Mouse (Mus musculus) hindbrain, embryonic 15.5 days (tissue): ENCODE data around the gene Igsf8. TPM values are rescaled to one million over a fixed set of nuclear protein-coding genes. Genes with fewer than 3 reads are reported as not detected.
A peak's percentile ranks its signal among the peaks of the same experiment; 100 is the strongest.

Experiments
- ATAC-seq: fragments of 200-750 bp; cut with Nextera tagmentation; 2 replicates; pipeline ENCODE4 v1.8.0; 2017; ENCODE audit warnings: low read depth, moderate number of reproducible peaks, moderate TSS enrichment; ENCODE audit not compliant: low FRiP score
- H3K27ac ChIP-seq: fragments of 300-500 bp; sonication (generic); replicated peaks from 2 replicates; pipeline ENCODE4 v1.5.1; 2015; ENCODE audit warnings: mild to moderate bottlenecking, inconsistent platforms
- H3K27me3 ChIP-seq: fragments of 300-500 bp; sonication (generic); 2 replicates; pipeline ENCODE4 v1.6.1; 2015; ENCODE audit warnings: control low read depth, inconsistent platforms
- H3K36me3 ChIP-seq: fragments of 300-500 bp; sonication (generic); 2 replicates; pipeline ENCODE4 v1.6.1; 2015; ENCODE audit warnings: control low read depth, inconsistent platforms
- H3K4me1 ChIP-seq: fragments of 300-500 bp; sonication (generic); replicated peaks from 2 replicates; pipeline ENCODE4 v1.6.1; 2015; ENCODE audit warnings: control low read depth, inconsistent platforms
- H3K4me2 ChIP-seq: fragments of 300-500 bp; sonication (generic); 2 replicates; pipeline ENCODE4 v1.6.1; 2015; ENCODE audit warnings: moderate library complexity, mild to moderate bottlenecking, inconsistent platforms
- H3K4me3 ChIP-seq: fragments of 300-500 bp; sonication (generic); 2 replicates; pipeline ENCODE4 v1.5.1; 2015; ENCODE audit warnings: mild to moderate bottlenecking, inconsistent platforms
- H3K9ac ChIP-seq: fragments of 300-500 bp; sonication (generic); 2 replicates; pipeline ENCODE4 v1.6.1; 2015; ENCODE audit warnings: inconsistent platforms
- H3K9me3 ChIP-seq: fragments of 300-500 bp; sonication (generic); 2 replicates; pipeline ENCODE4 v1.6.1; 2016; ENCODE audit warnings: control low read depth, inconsistent platforms
- WGBS: fragments of 180-500 bp; shearing (Covaris S2); methylation state at CpG from one replicate; pipeline ENCODE4 v1.1.7; 2015; 5-methylcytosine and 5-hydroxymethylcytosine counted together
- polyA plus RNA-seq: library from polyadenylated mRNA; unstranded; fragments of >200 nt; fragmentation: Nextera tagmentation; extraction: Ambion mirVana; gene quantifications from 2 replicates; pipeline ENCODE4 v1.2.1, GENCODE M21; 2015

Gene Igsf8
- polyA plus RNA-seq, 1 experiment from 2014 or later = 79.0 TPM

- peaks cover 10% of the 10 kb centered on the region for H3K27me3 ChIP-seq
- 0 out of 2 replicates have a peak overlapping the region, but pooled peaks have one; percentile 74 for H3K4me2 ChIP-seq
- peaks cover 21% of the 10 kb centered on the region for H3K4me1 ChIP-seq
- H3K36me3 ChIP-seq = no peaks in the 10 kb centered on the region
- no peak for ATAC-seq
- peak overlapping the region; percentile 75 for H3K27ac ChIP-seq
- no peak overlapping the region for H3K9ac ChIP-seq
- H3K4me3 ChIP-seq = no peak overlapping the region
- WGBS = 82% methylated on average over 7 of the region's 7 CpGs
- H3K9me3 ChIP-seq = no peaks in the 10 kb centered on the region
Observed at GRCm38 (mm10) chr1:172344820-172345219, 83.4 kb downstream of the Igsf8 start.

- H3K27ac ChIP-seq = no peak overlapping the region
- ATAC-seq = no peak
- H3K9me3 ChIP-seq = no peaks in the 10 kb centered on the region
- H3K4me1 ChIP-seq = peaks cover 25% of the 10 kb centered on the region
- WGBS = 79% methylated on average over 10 of the region's 10 CpGs
- no peak overlapping the region for H3K4me3 ChIP-seq
- 0 out of 2 replicates have a peak, but pooled peaks cover 1% of the 10 kb centered on the region for H3K27me3 ChIP-seq
- no peaks in the 10 kb centered on the region for H3K36me3 ChIP-seq
- no peak overlapping the region for H3K9ac ChIP-seq
- no peak overlapping the region for H3K4me2 ChIP-seq
Observed at GRCm38 (mm10) chr1:172346707-172347106, 85.3 kb downstream of the Igsf8 start.

- Histone ChIP-seq H3K9ac (no peak overlapping the region), H3K4me1 (peaks cover 25% of the 10 kb centered on the region), H3K4me3 (no peak overlapping the region), H3K9me3 (no peaks in the 10 kb centered on the region), H3K36me3 (no peaks in the 10 kb centered on the region), H3K27me3 (no peaks in the 10 kb centered on the region), H3K4me2 (no peak overlapping the region), H3K27ac (no peak overlapping the region)
- ATAC-seq = no peak
- WGBS = 85% methylated on average over 12 of the region's 12 CpGs
Observed at GRCm38 (mm10) chr1:172347382-172347781, 85.9 kb downstream of the Igsf8 start.

GRCm38 (mm10) chr1:172349504-172349903 lies 88.1 kb downstream of the Igsf8 start:
- Histone ChIP-seq H3K4me3 (no peak overlapping the region), H3K4me2 (peak overlapping the region; percentile 24), H3K27me3 (no peaks in the 10 kb centered on the region), H3K9me3 (no peaks in the 10 kb centered on the region), H3K36me3 (no peaks in the 10 kb centered on the region), H3K27ac (peak overlapping the region; percentile 79), H3K9ac (peak overlapping the region; percentile 13; the same call in 1 of the 2 replicates), H3K4me1 (peaks cover 28% of the 10 kb centered on the region)
- ATAC-seq = 0 out of 2 replicates have a peak, but pooled peaks have one; percentile 1
- WGBS = 38% methylated on average over 5 of the region's 5 CpGs

- H3K9ac ChIP-seq = no peak overlapping the region
- H3K4me3 ChIP-seq = no peak overlapping the region
- no peaks in the 10 kb centered on the region for H3K9me3 ChIP-seq
- H3K36me3 ChIP-seq = no peaks in the 10 kb centered on the region
- 5% methylated on average over 19 of the region's 19 CpGs for WGBS
- H3K4me1 ChIP-seq = peaks cover 31% of the 10 kb centered on the region
- peak overlapping the region; percentile 79 for H3K27ac ChIP-seq
- H3K27me3 ChIP-seq = no peaks in the 10 kb centered on the region
- H3K4me2 ChIP-seq = peak overlapping the region; percentile 36
- peak; percentile 95 for ATAC-seq
Observed at GRCm38 (mm10) chr1:172349916-172350812, 88.7 kb downstream of the Igsf8 start.

GRCm38 (mm10) chr1:172352001-172352400 lies 90.6 kb downstream of the Igsf8 start:
- Histone ChIP-seq H3K4me2 (no peak overlapping the region), H3K9ac (no peak overlapping the region), H3K36me3 (no peaks in the 10 kb centered on the region), H3K27ac (no peak overlapping the region), H3K4me1 (peaks cover 32% of the 10 kb centered on the region), H3K4me3 (no peak overlapping the region), H3K9me3 (no peaks in the 10 kb centered on the region), H3K27me3 (no peaks in the 10 kb centered on the region)
- WGBS = 70% methylated on average over 6 of the region's 6 CpGs
- no peak for ATAC-seq

GRCm38 (mm10) chr1:172352453-172352852 lies 91.0 kb downstream of the Igsf8 start:
- Histone ChIP-seq H3K4me3 (no peak overlapping the region), H3K4me1 (peaks cover 32% of the 10 kb centered on the region), H3K36me3 (no peaks in the 10 kb centered on the region), H3K27ac (no peak overlapping the region), H3K4me2 (no peak overlapping the region), H3K9me3 (no peaks in the 10 kb centered on the region), H3K9ac (no peak overlapping the region), H3K27me3 (no peaks in the 10 kb centered on the region)
- WGBS = 90% methylated on average over 3 of the region's 3 CpGs
- no peak for ATAC-seq

GRCm38 (mm10) chr1:172355336-172355735 lies 93.9 kb downstream of the Igsf8 start:
- no peaks in the 10 kb centered on the region for H3K9me3 ChIP-seq
- no peak overlapping the region for H3K4me3 ChIP-seq
- peak overlapping the region; percentile 55; the same call in 1 of the 2 replicates for H3K27ac ChIP-seq
- no peak overlapping the region for H3K9ac ChIP-seq
- H3K36me3 ChIP-seq = no peaks in the 10 kb centered on the region
- no peaks in the 10 kb centered on the region for H3K27me3 ChIP-seq
- H3K4me2 ChIP-seq = no peak overlapping the region
- H3K4me1 ChIP-seq = peaks cover 22% of the 10 kb centered on the region
- ATAC-seq = no peak
- 27% methylated on average over 3 of the region's 3 CpGs for WGBS

GRCm38 (mm10) chr1:172357550-172357949 lies 96.1 kb downstream of the Igsf8 start:
- H3K4me2 ChIP-seq = no peak overlapping the region
- no peaks in the 10 kb centered on the region for H3K27me3 ChIP-seq
- peaks cover 12% of the 10 kb centered on the region for H3K4me1 ChIP-seq
- no peaks in the 10 kb centered on the region for H3K36me3 ChIP-seq
- H3K9me3 ChIP-seq = no peaks in the 10 kb centered on the region
- no peak overlapping the region for H3K27ac ChIP-seq
- no peak overlapping the region for H3K4me3 ChIP-seq
- ATAC-seq = no peak; the same call in 1 of the 2 replicates
- no peak overlapping the region for H3K9ac ChIP-seq
- 0% methylated on average over 1 of the region's 1 CpGs for WGBS

- no peak for ATAC-seq
- Histone ChIP-seq H3K4me2 (no peak overlapping the region), H3K4me1 (peaks cover 12% of the 10 kb centered on the region), H3K27me3 (no peaks in the 10 kb centered on the region), H3K9ac (no peak overlapping the region), H3K27ac (no peak overlapping the region), H3K4me3 (no peak overlapping the region), H3K36me3 (no peaks in the 10 kb centered on the region), H3K9me3 (no peaks in the 10 kb centered on the region)
- WGBS = 60% methylated on average over 10 of the region's 10 CpGs
Observed at GRCm38 (mm10) chr1:172358341-172358740, 96.9 kb downstream of the Igsf8 start.

- no peak overlapping the region for H3K4me3 ChIP-seq
- H3K9ac ChIP-seq = no peak overlapping the region
- H3K27me3 ChIP-seq = no peaks in the 10 kb centered on the region
- no peaks in the 10 kb centered on the region for H3K4me1 ChIP-seq
- 11% methylated on average over 6 of the region's 6 CpGs for WGBS
- H3K36me3 ChIP-seq = no peaks in the 10 kb centered on the region
- peak; percentile 50 for ATAC-seq
- H3K4me2 ChIP-seq = no peak overlapping the region
- H3K9me3 ChIP-seq = no peaks in the 10 kb centered on the region
- no peak overlapping the region; the same call in 1 of the 2 replicates for H3K27ac ChIP-seq
Observed at GRCm38 (mm10) chr1:172364684-172365083, 103.2 kb downstream of the Igsf8 start.

GRCm38 (mm10) chr1:172368768-172369418 lies 107.5 kb downstream of the Igsf8 start:
- Histone ChIP-seq H3K4me3 (no peak overlapping the region), H3K27ac (no peak overlapping the region)
- 31% methylated on average over 23 of the region's 23 CpGs for WGBS

More at GRCm38 (mm10) chr1:172368768-172369418, 107.5 kb downstream of the Igsf8 start:
- H3K36me3 ChIP-seq = no peaks in the 10 kb centered on the region
- peak overlapping the region; percentile 33 for H3K4me2 ChIP-seq
- ATAC-seq = peak; percentile 33
- H3K9ac ChIP-seq = no peak overlapping the region
- no peaks in the 10 kb centered on the region for H3K9me3 ChIP-seq
- H3K4me1 ChIP-seq = no peaks in the 10 kb centered on the region
- no peaks in the 10 kb centered on the region for H3K27me3 ChIP-seq
